Mouse (Mus musculus) liver, embryonic 14.5 days (tissue): ENCODE measurements around the gene Kdelr1.

Source experiments
- CTCF ChIP-seq: IDR thresholded peaks from 2 replicates; pipeline ENCODE4 v1.5.1; 2016; ENCODE audit warnings: antibody characterized with exemption, low read depth, control low read depth
- EP300 ChIP-seq: IDR thresholded peaks from 2 replicates; pipeline ENCODE4 v1.6.1; 2016; ENCODE audit warnings: antibody characterized with exemption, low read depth

DNA sequence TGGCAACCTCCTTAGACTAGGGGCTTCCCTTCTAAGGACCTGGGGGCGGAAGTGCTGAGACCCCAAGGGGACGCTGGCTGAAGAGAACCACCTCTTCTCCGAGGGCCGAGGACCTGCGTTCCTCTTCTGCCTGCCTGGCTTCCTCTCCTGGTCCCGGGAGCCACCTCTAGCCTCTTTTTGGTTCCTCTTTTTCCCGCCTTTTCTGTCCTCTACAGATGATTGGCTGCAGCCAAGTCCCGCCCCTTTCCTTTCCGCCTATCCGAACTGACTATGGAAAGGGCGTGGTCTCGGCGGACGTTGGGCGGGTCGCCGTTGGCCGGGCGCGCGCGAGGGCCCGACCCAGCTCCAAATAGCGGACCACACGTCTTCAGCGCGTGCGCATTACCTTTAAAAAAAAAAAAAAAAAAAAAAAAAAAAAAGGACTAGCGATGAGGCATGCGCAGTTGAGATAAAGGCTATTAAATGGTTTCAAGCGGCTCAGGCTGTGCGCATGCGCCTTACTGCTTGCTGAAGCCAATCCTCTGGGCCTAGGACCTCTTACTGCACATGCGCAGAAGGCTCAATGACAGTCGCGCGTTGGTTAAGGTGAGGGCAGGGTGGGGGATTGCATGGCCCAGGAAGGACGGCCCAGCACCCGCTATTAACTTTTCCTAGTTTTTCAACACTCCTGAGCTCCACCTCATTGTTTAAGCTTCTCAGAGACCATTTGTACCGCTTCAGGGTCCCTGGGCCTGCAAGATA lies 24.1 kb downstream of the Kdelr1 start, which contains the start of the genes Syngr4 and Tmem143:
- TF ChIP-seq CTCF (no peak), EP300 (no peak)
